Mouse (Mus musculus): ENCODE results near the gene Asic2.

- TF ChIP-seq GATA1 (IDR thresholded peaks at IDR 0.05; ENCODE audit: low read length) (no peak), TAL1 (IDR thresholded peaks at IDR 0.05; ENCODE audit: low read length) (no peak)
These were observed 385.1 kb downstream of the Asic2 start for GRCm38 (mm10) chr11:81583195-81583594.
